Mouse (Mus musculus) skeletal muscle tissue, postnatal 0 days (tissue): Measurements from ENCODE around the gene Mfsd13b. TPM values are rescaled to one million over a fixed set of nuclear protein-coding genes. Genes with fewer than 3 reads are reported as not detected.

Experiments
- polyA plus RNA-seq: library from polyadenylated mRNA; unstranded; fragments of >200 nt; fragmentation: Nextera tagmentation; extraction: Ambion mirVana; gene quantifications from 2 replicates; pipeline ENCODE4 v1.2.1, GENCODE M21; 2015

Mfsd13b gene
- polyA plus RNA-seq = 0.13 and 0.21 TPM in 2 replicates

GRCm38 (mm10) chr7:120982200-120982841 lies at the start of gene Mfsd13b, which contains the start of gene Cdr2:
Gene Mfsd13b (plus strand): TSS chr7:120982509.
Gene Cdr2 (minus strand): TSS chr7:120982312.

GRCm38 (mm10) chr7:121033856-121034652 lies 51.7 kb downstream of the Mfsd13b start, which contains the start of gene Mettl9:
Gene Mettl9 (plus strand): TSS chr7:121034445.

Other genes starting within 250 kb of the Mfsd13b start
- 0.13 and 0.24 TPM in 2 replicates for gene Vwa3a, start 243.2 kb upstream of the Mfsd13b start, polyA plus RNA-seq
- gene Gm5737, start 170.1 kb upstream of the Mfsd13b start, polyA plus RNA-seq = 0.30 and 0.56 TPM in 2 replicates
- gene Eef2k, start 139.7 kb upstream of the Mfsd13b start, polyA plus RNA-seq = 48.3 and 52.4 TPM in 2 replicates
- gene Polr3e, start 64.8 kb upstream of the Mfsd13b start, polyA plus RNA-seq = 14.5 TPM in 2 replicates
- 3.3 and 4.5 TPM in 2 replicates for gene Cdr2, start 197 bp upstream of the Mfsd13b start, polyA plus RNA-seq
- 55.4 and 67.1 TPM in 2 replicates for gene Mettl9, start 51.9 kb downstream of the Mfsd13b start, polyA plus RNA-seq
- gene Igsf6, start 92.1 kb downstream of the Mfsd13b start, polyA plus RNA-seq = 1.9 TPM in 2 replicates
- 0.92 and 1.3 TPM in 2 replicates for gene Otoa, start 99.1 kb downstream of the Mfsd13b start, polyA plus RNA-seq